Comparison of ENCODE assay signal across 9 mouse cellular contexts in genomic region chr1:186264639-186265038, GRCm38 (mm10).
DNase-seq lines count a peak whose midpoint lies in the region; ATAC-seq lines count a peak whose summit lies in the region.
"Had no signal": no experiment of that assay in that cellular context is flagged by ENCODE, and none has a peak within 500 bp of the region (broad histone marks: within the 10 kb centered on the region; RNA-seq: fewer than 3 reads in every experiment).

No protein-coding gene starts in this region.

- ATAC-seq in forebrain, embryonic 13.5 days, result no peak
- ATAC-seq in forebrain, embryonic 12.5 days (ENCODE audit: low FRiP score), result no peak
- no peak for ATAC-seq in intestine, embryonic 15.5 days
- ATAC-seq in stomach, embryonic 16.5 days (ENCODE audit: insufficient read depth, low FRiP score), result peak; percentile 63

- 0 out of 2 replicates have a peak, but pooled peaks cover 3% of the 10 kb centered on the region for H3K9me3 ChIP-seq in forebrain, embryonic 13.5 days (replicated peaks)
- H3K9me3 ChIP-seq in forebrain, embryonic 12.5 days, result no peaks in the 10 kb centered on the region
- H3K9me3 ChIP-seq in intestine, embryonic 15.5 days, result no peaks in the 10 kb centered on the region
- H3K9me3 ChIP-seq in stomach, embryonic 16.5 days (replicated peaks; ENCODE audit: control insufficient read depth, low read length), result no peaks in the 10 kb centered on the region

- H3K9ac ChIP-seq in forebrain, embryonic 13.5 days, result no peak overlapping the region
- no peak overlapping the region for H3K9ac ChIP-seq in forebrain, embryonic 12.5 days
- no peak overlapping the region for H3K9ac ChIP-seq in intestine, embryonic 15.5 days
- no peak overlapping the region for H3K9ac ChIP-seq in stomach, embryonic 16.5 days (ENCODE audit: low read length)

- peak overlapping the region; percentile 35 for H3K27ac ChIP-seq in forebrain, embryonic 13.5 days
- H3K27ac ChIP-seq in forebrain, embryonic 12.5 days, result no peak overlapping the region
- peak overlapping the region; percentile 40; the same call in 1 of the 2 replicates for H3K27ac ChIP-seq in intestine, embryonic 15.5 days
- peak overlapping the region; percentile 48 for H3K27ac ChIP-seq in stomach, embryonic 16.5 days (ENCODE audit: low read length)

- no peaks in the 10 kb centered on the region for H3K27me3 ChIP-seq in forebrain, embryonic 13.5 days
- no peaks in the 10 kb centered on the region for H3K27me3 ChIP-seq in forebrain, embryonic 12.5 days
- H3K27me3 ChIP-seq in intestine, embryonic 15.5 days (replicated peaks), result no peaks in the 10 kb centered on the region
- no peaks in the 10 kb centered on the region for H3K27me3 ChIP-seq in stomach, embryonic 16.5 days (ENCODE audit: control insufficient read depth, insufficient read depth, low read length)

- no peak overlapping the region for H3K4me2 ChIP-seq in forebrain, embryonic 13.5 days
- no peak overlapping the region for H3K4me2 ChIP-seq in forebrain, embryonic 12.5 days
- H3K4me2 ChIP-seq in intestine, embryonic 15.5 days (replicated peaks), result no peak overlapping the region
- no peak overlapping the region for H3K4me2 ChIP-seq in stomach, embryonic 16.5 days (ENCODE audit: low read depth, low read length)

- peaks cover 18% of the 10 kb centered on the region for H3K4me1 ChIP-seq in forebrain, embryonic 13.5 days
- H3K4me1 ChIP-seq in forebrain, embryonic 12.5 days, result 0 out of 2 replicates have a peak, but pooled peaks cover 9% of the 10 kb centered on the region
- H3K4me1 ChIP-seq in intestine, embryonic 15.5 days (replicated peaks), result peaks cover 9% of the 10 kb centered on the region
- H3K4me1 ChIP-seq in stomach, embryonic 16.5 days (ENCODE audit: control insufficient read depth, insufficient read depth, low read length), result peaks cover 20% of the 10 kb centered on the region

- H3K4me3 ChIP-seq in forebrain, embryonic 13.5 days, result no peak overlapping the region
- H3K4me3 ChIP-seq in forebrain, embryonic 12.5 days (replicated peaks), result no peak overlapping the region
- H3K4me3 ChIP-seq in intestine, embryonic 15.5 days (replicated peaks), result no peak overlapping the region
- no peak overlapping the region for H3K4me3 ChIP-seq in stomach, embryonic 16.5 days (replicated peaks; ENCODE audit: low read length)
- H3K4me3 ChIP-seq: myocyte had no signal

- DNase-seq in right cerebral cortex, postnatal 10 days (ENCODE audit: low spot score in 2 of 2), result peak; percentile 29 to 38
- DNase-seq in right cerebral cortex, adult 2 months (ENCODE audit: low spot score in 2 of 2), result no peak
- no peak for DNase-seq in spleen, postnatal 10 days (ENCODE audit: low spot score in 2 of 2)
- no peak for DNase-seq in left cerebral cortex, adult 9 months (ENCODE audit: low spot score in 2 of 2)

- no peaks in the 10 kb centered on the region for H3K36me3 ChIP-seq in forebrain, embryonic 13.5 days (ENCODE audit: poor library complexity, severe bottlenecking)
- no peaks in the 10 kb centered on the region for H3K36me3 ChIP-seq in forebrain, embryonic 12.5 days (replicated peaks)
- no peaks in the 10 kb centered on the region for H3K36me3 ChIP-seq in intestine, embryonic 15.5 days
- no peaks in the 10 kb centered on the region for H3K36me3 ChIP-seq in stomach, embryonic 16.5 days (ENCODE audit: control insufficient read depth, insufficient read depth, low read length)

- WGBS in forebrain, embryonic 13.5 days, result 42% methylated on average over 3 of the region's 3 CpGs
- 52% methylated on average over 3 of the region's 3 CpGs for WGBS in forebrain, embryonic 12.5 days
- 32% methylated on average over 3 of the region's 3 CpGs for WGBS in intestine, embryonic 15.5 days
- 31% methylated on average over 3 of the region's 3 CpGs for WGBS in stomach, embryonic 16.5 days

Comparison
In these comparisons a context has a peak if more than half of its experiments do, and no peak if none do; other contexts are left out.
1. DNase-seq: peak in right cerebral cortex, postnatal 10 days (2 of 2); none in right cerebral cortex, adult 2 months (0 of 2), spleen, postnatal 10 days (0 of 2) and left cerebral cortex, adult 9 months (0 of 2).